Mouse (Mus musculus) cerebellum, adult 9-11 months (tissue): Measurements from ENCODE around the gene Fgfr2.
"Not testable (repeated sequence)": the region's sequence is repeated elsewhere in the genome, so short reads cannot be mapped to it uniquely, and the experiment has no call there.

Source experiments
- DNase-seq: peaks from one replicate; pipeline ENCODE4 v3.0.0; 2022

Fgfr2 gene

DNA sequence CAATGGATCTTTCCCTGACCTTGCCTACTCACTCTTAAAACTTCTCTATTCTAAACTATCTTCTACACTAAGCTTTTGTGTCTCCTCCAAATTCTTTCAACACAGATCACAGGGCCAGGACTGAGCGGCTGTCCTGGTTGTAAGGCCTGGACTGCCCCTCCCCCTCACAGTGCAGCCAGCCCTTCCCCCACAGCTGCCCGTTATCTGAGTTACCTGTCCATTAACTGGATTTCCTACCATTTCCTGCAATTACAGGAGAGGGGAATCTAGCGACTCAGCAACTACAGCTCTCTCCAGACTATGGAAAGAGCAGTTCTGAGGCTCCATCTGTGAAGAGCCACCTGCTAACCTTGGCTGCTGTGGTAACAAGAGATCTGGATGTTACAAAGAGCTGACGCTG, 567.2 kb downstream of the Fgfr2 start:
- DNase-seq: no peak

- DNase-seq: no peak
These were observed 569.1 kb downstream of the Fgfr2 start for GRCm38 (mm10) chr7:132554091-132554490.

GRCm38 (mm10) chr7:132551351-132552126, 571.6 kb downstream of the Fgfr2 start:
- peak; percentile 94 for DNase-seq

DNA sequence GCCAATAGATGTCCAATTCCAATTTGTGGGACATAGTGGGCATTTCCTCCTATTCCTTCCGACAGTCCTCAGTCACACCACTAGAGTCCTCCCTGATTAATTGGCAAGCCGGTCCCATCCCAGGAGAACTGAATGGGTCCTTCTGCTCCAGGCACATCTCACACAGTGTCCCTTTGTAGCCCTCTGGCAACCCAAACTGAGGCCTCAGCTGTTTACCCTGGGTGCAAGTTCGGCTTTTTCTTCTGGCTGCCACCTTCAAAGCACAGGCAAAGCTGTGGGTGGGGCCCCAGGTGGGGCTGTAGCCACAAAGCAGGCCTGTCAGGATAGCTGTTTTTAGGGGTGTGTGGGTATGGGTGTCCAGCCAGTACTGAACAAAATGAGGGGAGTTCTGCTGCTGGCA, 576.0 kb downstream of the Fgfr2 start:
- no peak for DNase-seq

DNA sequence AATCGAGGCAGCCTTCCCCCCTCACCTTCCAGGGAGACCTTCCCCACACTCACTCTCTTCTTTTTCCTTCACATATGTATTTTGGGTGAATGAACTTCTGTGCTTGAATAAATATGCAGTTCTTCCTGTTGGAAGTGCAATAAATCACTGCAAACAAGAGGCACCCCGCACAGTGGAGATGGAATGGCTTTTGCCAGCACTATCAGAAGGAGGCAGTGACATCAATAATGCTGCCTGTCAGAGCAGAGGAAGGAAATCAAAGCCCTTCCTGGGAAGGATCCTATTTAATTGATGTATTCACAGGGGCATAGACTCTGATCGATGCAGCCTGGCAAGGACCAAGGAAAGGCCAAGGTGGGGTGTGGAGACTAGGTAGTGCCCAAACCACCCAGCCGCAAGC, 580.7 kb downstream of the Fgfr2 start:
- DNase-seq: no peak

- no peak for DNase-seq
These were observed 581.6 kb downstream of the Fgfr2 start for GRCm38 (mm10) chr7:132541566-132541965.

DNA sequence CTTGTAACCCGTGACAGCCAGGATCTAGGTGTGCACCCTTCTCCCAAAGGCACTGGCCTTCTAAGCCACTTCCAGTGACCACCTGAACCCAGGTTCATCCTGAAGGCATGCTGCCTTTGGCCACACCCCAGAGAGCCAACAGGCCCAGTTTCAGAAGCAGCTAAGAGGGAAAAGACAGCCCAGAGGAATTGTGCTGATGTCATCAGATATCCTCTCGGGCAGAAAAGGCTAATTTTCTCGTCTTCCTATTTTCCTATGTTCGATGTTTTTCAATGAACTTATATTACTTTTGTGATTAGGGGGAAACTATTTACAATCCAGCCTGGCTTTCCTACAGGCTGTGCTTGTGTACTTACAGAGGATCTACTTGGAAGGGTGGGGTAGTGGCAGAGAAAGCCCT, 582.6 kb downstream of the Fgfr2 start:
- DNase-seq: no peak

GRCm38 (mm10) chr7:132529206-132529605, 593.9 kb downstream of the Fgfr2 start:
- DNase-seq: no peak

DNA sequence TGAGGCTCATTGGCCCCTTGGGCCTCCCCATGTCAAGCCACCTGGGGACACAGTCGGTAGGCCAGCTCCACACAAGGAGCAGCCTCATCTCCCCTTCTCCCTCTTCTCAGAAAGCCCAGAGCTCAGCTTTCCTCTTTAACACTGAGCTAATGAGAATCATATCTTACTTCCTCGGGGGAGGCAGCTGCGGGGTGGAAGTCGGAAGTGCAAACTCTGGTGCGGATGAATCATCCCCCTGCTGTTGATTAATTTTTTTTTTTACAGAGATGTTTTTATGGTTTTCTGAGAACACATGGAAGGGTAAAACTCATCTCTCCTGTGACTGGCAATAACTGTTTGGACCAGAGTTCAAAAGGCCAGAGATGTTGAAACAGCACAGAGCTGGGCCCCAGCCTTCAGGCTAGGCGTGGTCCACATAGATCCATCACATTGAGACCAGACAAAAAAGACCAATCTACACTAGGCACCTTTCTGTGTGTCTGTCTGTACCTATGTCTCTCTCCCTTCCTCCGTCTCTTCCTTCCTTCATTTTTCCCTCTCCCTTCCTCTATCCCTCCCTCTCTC, 609.6 kb downstream of the Fgfr2 start:
- DNase-seq: no peak

GRCm38 (mm10) chr7:132509110-132509509, 614.0 kb downstream of the Fgfr2 start:
- no peak for DNase-seq

GRCm38 (mm10) chr7:132507361-132507760, 615.8 kb downstream of the Fgfr2 start:
- DNase-seq: no peak

DNA sequence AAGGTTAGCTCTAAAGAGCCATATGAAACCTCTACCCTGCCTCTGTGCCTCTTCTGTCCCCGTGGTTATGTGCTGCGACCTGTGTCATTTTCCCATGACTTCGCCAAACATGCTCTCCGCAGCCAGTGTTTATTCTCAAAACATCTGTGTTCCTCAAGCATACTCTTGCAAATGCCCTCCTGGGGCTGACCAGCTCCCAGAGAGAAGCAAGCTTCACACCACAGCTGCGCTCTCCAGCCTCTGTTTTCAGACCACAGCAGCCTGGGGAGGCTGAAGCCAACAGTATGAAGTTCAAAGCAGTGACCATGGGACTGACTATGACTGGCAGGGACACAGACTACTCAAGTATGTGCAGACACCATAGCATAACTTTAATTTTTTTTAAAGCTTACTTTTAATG, 616.9 kb downstream of the Fgfr2 start:
- DNase-seq: no peak

DNA sequence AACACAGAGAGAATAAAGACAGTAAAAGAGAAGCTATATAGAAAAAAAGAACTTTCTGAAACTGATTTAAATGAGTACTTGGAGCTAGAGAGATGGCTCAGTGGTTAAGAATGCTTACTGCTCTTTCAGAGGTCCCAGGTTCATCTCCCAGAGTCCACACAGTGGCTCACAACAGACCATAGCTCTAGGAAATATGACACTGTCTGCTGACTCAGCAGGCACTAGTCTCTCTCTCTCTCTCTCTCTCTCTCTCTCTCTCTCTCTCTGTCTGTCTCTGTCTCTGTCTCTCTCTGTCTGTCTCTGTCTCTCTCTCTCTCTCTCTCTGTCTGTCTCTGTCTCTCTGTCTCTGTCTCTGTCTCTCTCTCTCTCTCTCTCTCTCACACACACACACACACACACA, 620.7 kb downstream of the Fgfr2 start:
- DNase-seq: not testable (repeated sequence)

GRCm38 (mm10) chr7:132497142-132497541, 626.0 kb downstream of the Fgfr2 start:
- no peak for DNase-seq

GRCm38 (mm10) chr7:132494263-132494662, 628.9 kb downstream of the Fgfr2 start:
- DNase-seq: no peak

DNA sequence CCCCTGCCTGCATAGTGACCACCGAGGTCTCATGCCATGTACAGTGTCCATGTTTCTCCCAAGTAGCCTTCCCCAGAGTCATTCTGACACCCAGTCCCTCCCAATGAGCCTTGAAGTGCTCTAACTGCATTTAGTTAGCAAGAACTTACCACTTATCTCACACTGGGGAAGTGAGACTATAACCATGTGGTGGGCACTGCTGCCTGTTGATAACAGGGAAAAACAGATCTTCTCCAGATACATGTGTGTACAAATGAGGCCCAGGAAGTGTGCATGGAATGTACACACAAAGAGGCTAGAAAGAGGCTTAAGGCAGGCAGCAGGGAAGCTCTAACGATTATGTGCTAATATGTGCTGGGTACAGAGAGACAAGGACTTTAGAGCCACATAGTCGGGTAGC, 629.5 kb downstream of the Fgfr2 start:
- no peak for DNase-seq

DNA sequence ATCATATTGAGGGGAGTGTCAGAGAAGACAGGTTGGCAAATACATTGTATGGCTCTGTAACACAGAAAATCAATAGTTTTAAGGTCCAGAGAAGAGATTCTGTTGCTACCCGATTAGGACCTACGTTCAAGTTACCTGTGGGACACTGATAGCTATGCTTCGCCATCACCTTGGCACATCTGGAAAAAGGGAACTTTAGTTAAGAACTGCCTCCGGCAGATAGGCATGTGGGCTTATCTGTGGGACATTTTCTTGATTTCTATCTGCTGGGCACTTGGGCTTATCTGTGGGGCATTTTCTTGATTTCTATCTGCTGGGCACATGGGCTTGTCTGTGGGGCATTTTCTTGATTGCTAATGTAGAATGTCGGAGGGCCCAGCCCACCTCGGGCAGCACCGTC, 631.2 kb downstream of the Fgfr2 start:
- DNase-seq: no peak

- DNase-seq: no peak
These were observed 635.8 kb downstream of the Fgfr2 start for GRCm38 (mm10) chr7:132487361-132487760.

DNA sequence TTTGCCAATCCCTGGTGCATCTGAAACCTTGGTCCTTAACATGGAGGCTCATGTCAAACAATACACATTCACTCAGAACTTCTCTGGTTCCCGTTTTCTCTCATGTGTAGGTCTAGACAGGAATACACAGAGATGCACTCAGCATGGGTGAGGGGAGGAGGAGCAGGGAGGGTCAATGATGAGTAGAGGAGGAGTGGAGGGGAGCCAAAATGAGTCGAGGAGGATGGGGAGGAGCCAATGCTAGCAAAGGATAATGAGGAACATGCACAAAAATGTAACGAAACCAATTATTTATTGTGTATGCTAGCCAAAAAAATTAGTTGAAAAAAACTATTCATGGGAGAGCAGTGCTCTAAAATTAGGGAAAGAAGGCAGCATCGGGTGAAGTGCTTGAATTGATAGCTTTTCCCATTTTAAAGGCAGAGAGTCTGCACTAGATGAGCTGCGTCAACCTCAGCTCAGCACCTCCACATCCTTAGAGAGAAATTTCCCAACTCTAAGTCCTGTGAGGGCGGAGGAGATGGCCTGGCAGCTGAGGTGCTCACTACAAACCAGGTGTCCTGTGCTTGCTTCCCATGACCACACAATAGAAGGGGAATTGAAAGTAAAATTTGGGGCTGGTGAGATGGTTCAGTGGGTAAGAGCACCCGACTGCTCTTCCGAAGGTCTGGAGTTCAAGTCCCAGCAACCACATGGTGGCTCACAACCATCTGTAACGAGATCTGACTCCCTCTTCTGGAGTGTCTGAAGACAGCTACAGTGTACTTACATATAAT, 636.6 kb downstream of the Fgfr2 start:
- DNase-seq: no peak

DNA sequence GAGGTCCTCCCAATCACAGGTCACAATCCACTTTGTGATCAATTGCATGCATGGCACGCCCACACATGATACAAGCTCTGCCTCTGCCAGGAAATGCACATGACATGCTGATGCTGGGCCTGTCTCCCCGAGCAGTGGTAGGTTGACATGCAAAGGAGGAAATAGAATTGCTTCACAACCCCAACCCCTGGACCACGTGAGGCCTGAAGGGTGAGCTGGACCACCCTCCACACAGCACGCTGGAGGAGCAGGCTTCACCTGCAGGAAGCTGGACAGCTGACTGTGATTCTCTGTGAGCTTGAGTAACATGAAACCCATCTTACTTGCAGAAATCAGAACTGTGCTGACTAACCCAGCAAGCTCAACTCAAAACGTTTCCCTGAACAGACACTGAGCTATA, 638.7 kb downstream of the Fgfr2 start:
- no peak for DNase-seq

DNA sequence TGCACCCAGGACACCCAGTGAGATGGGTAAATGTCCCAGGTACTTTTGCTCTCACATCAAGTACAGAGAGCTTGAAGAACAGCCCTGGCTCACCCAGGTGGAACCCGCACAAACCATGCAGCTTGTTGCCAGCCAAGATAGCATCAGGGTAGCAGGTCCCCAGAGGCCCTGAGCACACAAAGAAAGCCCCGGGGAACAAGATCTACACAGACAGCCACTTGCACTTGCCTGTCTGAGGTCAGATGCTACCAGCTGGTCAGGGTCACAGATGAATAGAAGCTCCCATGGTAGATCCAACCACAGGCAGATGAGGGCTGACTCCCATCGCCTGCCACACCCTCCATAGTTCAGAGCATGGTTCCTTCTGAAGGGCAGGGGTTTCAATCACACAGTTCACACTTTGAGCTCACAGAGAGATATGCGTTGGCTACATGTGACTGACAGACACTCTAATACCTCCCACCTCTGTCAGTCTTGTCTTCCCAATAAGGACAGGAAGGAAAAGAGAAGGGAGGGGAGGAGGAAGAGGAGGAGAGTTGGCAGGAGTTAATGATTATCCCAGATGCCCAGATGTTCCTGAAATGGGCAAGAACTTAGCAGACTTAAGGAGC, 642.3 kb downstream of the Fgfr2 start:
- no peak for DNase-seq

DNA sequence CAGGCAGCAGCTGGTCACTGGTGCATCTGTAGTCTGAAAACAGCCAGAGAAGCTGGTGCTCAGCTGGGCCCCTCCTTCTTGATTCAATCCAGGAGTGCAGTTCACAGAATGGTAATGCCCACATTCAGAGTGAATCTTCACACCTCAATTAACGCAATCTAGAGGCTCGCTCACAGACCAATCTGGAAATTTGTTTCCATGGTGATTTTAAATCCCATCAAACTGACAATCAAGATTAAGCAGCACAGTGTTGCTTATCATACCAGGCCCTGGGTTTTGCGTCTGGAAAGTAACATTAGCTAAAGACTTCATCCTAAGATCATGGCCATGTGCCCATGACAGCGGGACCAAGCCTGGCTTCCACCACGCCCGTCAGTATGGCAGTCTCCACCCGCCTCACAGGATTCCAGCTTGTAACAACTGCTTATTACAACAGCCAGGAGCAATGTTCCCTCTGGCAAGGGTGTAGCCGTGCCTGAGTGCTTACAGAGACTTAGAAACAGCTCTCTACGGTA, 644.8 kb downstream of the Fgfr2 start:
- DNase-seq: no peak

DNA sequence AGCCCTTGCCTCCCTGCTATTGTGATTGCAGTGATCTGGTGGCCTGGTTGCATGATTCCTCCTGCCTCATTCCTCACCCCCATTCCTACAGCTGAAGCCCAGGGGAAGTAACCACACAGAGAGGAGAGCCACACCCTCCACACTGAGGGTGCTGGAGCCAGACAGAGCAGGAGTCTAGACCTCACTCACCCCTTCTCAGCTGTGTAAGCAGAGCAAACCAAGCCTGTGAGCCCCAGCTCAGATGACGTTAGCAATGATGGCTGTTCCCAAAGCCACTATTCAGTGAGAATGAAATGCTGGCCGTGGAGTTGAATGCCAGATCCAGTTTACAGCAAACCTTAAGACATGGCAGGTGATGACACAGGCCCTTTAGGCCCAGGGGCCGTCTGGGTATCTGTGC, 645.4 kb downstream of the Fgfr2 start:
- DNase-seq: no peak
